Mouse (Mus musculus): ENCODE measurements around the gene Krt32. TPM values are rescaled to one million over a fixed set of nuclear protein-coding genes. Genes with fewer than 3 reads are reported as not detected.

Krt32 gene
- polyA plus RNA-seq, 1 experiment from 2014 or later = not detected

Other genes with a start within 250 kb of the Krt32 start
- not detected in 2 replicates for gene Krtap4-16, start 236.6 kb downstream of the Krt32 start, polyA plus RNA-seq (2015; fragmentation: Nextera tagmentation; extraction: Ambion mirVana)
- not detected in 2 replicates for gene Gm11568, start 230.3 kb downstream of the Krt32 start, polyA plus RNA-seq (2015; fragmentation: Nextera tagmentation; extraction: Ambion mirVana)
- not detected in 2 replicates for gene Gm11559, start 223.8 kb downstream of the Krt32 start, polyA plus RNA-seq (2015; fragmentation: Nextera tagmentation; extraction: Ambion mirVana)
- gene Krtap9-1, start 214.8 kb downstream of the Krt32 start, polyA plus RNA-seq (2015; fragmentation: Nextera tagmentation; extraction: Ambion mirVana) = not detected in 2 replicates
- gene Gm11567, start 209.0 kb downstream of the Krt32 start, polyA plus RNA-seq (2015; fragmentation: Nextera tagmentation; extraction: Ambion mirVana) = not detected in 2 replicates
- gene Krtap31-1, start 180.3 kb downstream of the Krt32 start, polyA plus RNA-seq (2015; fragmentation: Nextera tagmentation; extraction: Ambion mirVana) = not detected in 2 replicates
- gene Gm11565, start 173.5 kb downstream of the Krt32 start, polyA plus RNA-seq (2015; fragmentation: Nextera tagmentation; extraction: Ambion mirVana) = not detected in 2 replicates
- gene Krtap31-2, start 151.9 kb downstream of the Krt32 start, polyA plus RNA-seq (2015; fragmentation: Nextera tagmentation; extraction: Ambion mirVana) = not detected in 2 replicates
- gene Krtap9-5, start 139.8 kb downstream of the Krt32 start, polyA plus RNA-seq (2015; fragmentation: Nextera tagmentation; extraction: Ambion mirVana) = not detected in 2 replicates
- not detected in 2 replicates for gene Krtap29-1, start 109.2 kb downstream of the Krt32 start, polyA plus RNA-seq (2015; fragmentation: Nextera tagmentation; extraction: Ambion mirVana)
- not detected in 2 replicates for gene Krtap16-1, start 101.6 kb downstream of the Krt32 start, polyA plus RNA-seq (2015; fragmentation: Nextera tagmentation; extraction: Ambion mirVana)
- 0.27 TPM in 1 of 2 replicates, not detected in the other for gene Krtap17-1, start 94.2 kb downstream of the Krt32 start, polyA plus RNA-seq (2015; fragmentation: Nextera tagmentation; extraction: Ambion mirVana)
- not detected in 2 replicates for gene Krt33a, start 72.0 kb downstream of the Krt32 start, polyA plus RNA-seq (2015; fragmentation: Nextera tagmentation; extraction: Ambion mirVana)
- gene Krt33b, start 58.4 kb downstream of the Krt32 start, polyA plus RNA-seq (2015; fragmentation: Nextera tagmentation; extraction: Ambion mirVana) = not detected in 2 replicates
- gene Krt34, start 46.7 kb downstream of the Krt32 start, polyA plus RNA-seq (2015; fragmentation: Nextera tagmentation; extraction: Ambion mirVana) = not detected in 2 replicates
- 0.12 TPM in 1 of 2 replicates, not detected in the other for gene Krt31, start 37.7 kb downstream of the Krt32 start, polyA plus RNA-seq (2015; fragmentation: Nextera tagmentation; extraction: Ambion mirVana)
- gene Krt35, start 8.0 kb upstream of the Krt32 start, polyA plus RNA-seq (2015; fragmentation: Nextera tagmentation; extraction: Ambion mirVana) = not detected in 2 replicates
- gene Krt36, start 17.4 kb upstream of the Krt32 start, polyA plus RNA-seq (2015; fragmentation: Nextera tagmentation; extraction: Ambion mirVana) = not detected in 2 replicates
- gene Krt13, start 33.3 kb upstream of the Krt32 start, polyA plus RNA-seq (2015; fragmentation: Nextera tagmentation; extraction: Ambion mirVana) = 0.58 and 1.7 TPM in 2 replicates
- 12.4 and 18.4 TPM in 2 replicates for gene Krt15, start 47.7 kb upstream of the Krt32 start, polyA plus RNA-seq (2015; fragmentation: Nextera tagmentation; extraction: Ambion mirVana)
- 64.1 and 79.3 TPM in 2 replicates for gene Krt19, start 60.4 kb upstream of the Krt32 start, polyA plus RNA-seq (2015; fragmentation: Nextera tagmentation; extraction: Ambion mirVana)
- gene Krt9, start 105.0 kb upstream of the Krt32 start, polyA plus RNA-seq (2015; fragmentation: Nextera tagmentation; extraction: Ambion mirVana) = not detected in 2 replicates
- 5.0 and 7.8 TPM in 2 replicates for gene Krt14, start 119.3 kb upstream of the Krt32 start, polyA plus RNA-seq (2015; fragmentation: Nextera tagmentation; extraction: Ambion mirVana)
- 0.24 and 0.49 TPM in 2 replicates for gene Krt16, start 160.7 kb upstream of the Krt32 start, polyA plus RNA-seq (2015; fragmentation: Nextera tagmentation; extraction: Ambion mirVana)
- 26.6 and 58.5 TPM in 2 replicates for gene Krt17, start 172.8 kb upstream of the Krt32 start, polyA plus RNA-seq (2015; fragmentation: Nextera tagmentation; extraction: Ambion mirVana)
- not detected in 2 replicates for gene Krt42, start 181.6 kb upstream of the Krt32 start, polyA plus RNA-seq (2015; fragmentation: Nextera tagmentation; extraction: Ambion mirVana)
- gene Eif1, start 231.7 kb upstream of the Krt32 start, polyA plus RNA-seq (2015; fragmentation: Nextera tagmentation; extraction: Ambion mirVana) = 1,600 and 1,609 TPM in 2 replicates
- not detected in 2 replicates for gene Gast, start 246.2 kb upstream of the Krt32 start, polyA plus RNA-seq (2015; fragmentation: Nextera tagmentation; extraction: Ambion mirVana)

Data from heart, embryonic 16.5 days (tissue).